14 mouse cellular contexts compared by ENCODE assay signal in genomic region chr6:33992213-33993034, GRCm38 (mm10). TPM values are rescaled to one million over a fixed set of nuclear protein-coding genes. Genes with fewer than 3 reads are reported as not detected.
DNase-seq lines count a peak whose midpoint lies in the region; ATAC-seq and TF ChIP-seq lines count a peak whose summit lies in the region.
"Had no signal": no experiment of that assay in that cellular context is flagged by ENCODE, and none has a peak within 500 bp of the region (broad histone marks: within the 10 kb centered on the region; RNA-seq: fewer than 3 reads in every experiment).

No protein-coding gene starts in this region.

- 30% methylated on average over 24 of the region's 24 CpGs for WGBS in forebrain, embryonic 11.5 days
- 28% methylated on average over 24 of the region's 24 CpGs for WGBS in hindbrain, postnatal 0 days
- WGBS in neural tube, embryonic 12.5 days, result 28% methylated on average over 24 of the region's 24 CpGs

- no peak for DNase-seq in layer of hippocampus, adult 2 months (ENCODE audit: low spot score in 2 of 2)
- DNase-seq in layer of hippocampus, adult 9-10 months (ENCODE audit: low spot score), result no peak
- DNase-seq in forebrain, embryonic 11.5 days (ENCODE audit: low spot score), result peak; percentile 67
- peak; percentile 59 for DNase-seq in hindbrain, postnatal 0 days (ENCODE audit: low spot score)
- no peak for DNase-seq in kidney, postnatal 10 days
- DNase-seq in spleen, adult 18-20 months, result no peak
- no peak for DNase-seq in urinary bladder, adult 18-20 months (ENCODE audit: low spot score in 2 of 2)
- DNase-seq: adrenal gland, postnatal 14 days; cerebellum, adult 2 months; liver; lung, postnatal 10 days had no signal

- H3K9ac ChIP-seq in forebrain, embryonic 11.5 days (ENCODE audit: low read length), result no peak overlapping the region
- no peak overlapping the region for H3K9ac ChIP-seq in hindbrain, postnatal 0 days (replicated peaks; ENCODE audit: low read length)
- H3K9ac ChIP-seq in neural tube, embryonic 12.5 days, result no peak overlapping the region

- H3K4me3 ChIP-seq in layer of hippocampus, adult 2 months, result peak overlapping the region; percentile 38
- no peak overlapping the region for H3K4me3 ChIP-seq in forebrain, embryonic 11.5 days (ENCODE audit: low read depth, low read length)
- peak overlapping the region; percentile 0; the same call in 1 of the 2 replicates for H3K4me3 ChIP-seq in hindbrain, postnatal 0 days (ENCODE audit: low read length)
- no peak overlapping the region for H3K4me3 ChIP-seq in neural tube, embryonic 12.5 days

- ATAC-seq in forebrain, embryonic 11.5 days (replicated peaks; ENCODE audit: low FRiP score), result peak; percentile 91
- ATAC-seq in hindbrain, postnatal 0 days, result peak; percentile 85
- peak; percentile 56; the same call in 1 of the 2 replicates for ATAC-seq in neural tube, embryonic 12.5 days (ENCODE audit: low FRiP score, low read depth)
- ATAC-seq: inflammation-experienced regulatory T-cells, adult 6 months had no signal

- H3K9me3 ChIP-seq in forebrain, embryonic 11.5 days (ENCODE audit: control insufficient read depth, low read length), result no peaks in the 10 kb centered on the region
- no peaks in the 10 kb centered on the region for H3K9me3 ChIP-seq in hindbrain, postnatal 0 days (ENCODE audit: low read length)
- no peaks in the 10 kb centered on the region for H3K9me3 ChIP-seq in neural tube, embryonic 12.5 days

- TF ChIP-seq CTCF in layer of hippocampus, adult 2 months (conservative IDR thresholded peaks at IDR 0.05), result no peak
- no peak for TF ChIP-seq CTCF in hindbrain, postnatal 0 days (IDR thresholded peaks at IDR 0.05; ENCODE audit: low read depth)

- H3K4me2 ChIP-seq in forebrain, embryonic 11.5 days (ENCODE audit: low read depth, low read length, severe bottlenecking), result no peak overlapping the region
- H3K4me2 ChIP-seq in hindbrain, postnatal 0 days (ENCODE audit: low read depth, low read length), result peak overlapping the region; percentile 40
- H3K4me2 ChIP-seq in neural tube, embryonic 12.5 days (replicated peaks), result peak overlapping the region; percentile 32

- no peaks in the 10 kb centered on the region for H3K27me3 ChIP-seq in forebrain, embryonic 11.5 days (ENCODE audit: control insufficient read depth, insufficient read depth, low read length)
- H3K27me3 ChIP-seq in hindbrain, postnatal 0 days (ENCODE audit: insufficient read depth, low read length), result no peaks in the 10 kb centered on the region
- no peaks in the 10 kb centered on the region for H3K27me3 ChIP-seq in neural tube, embryonic 12.5 days (replicated peaks)

- H3K36me3 ChIP-seq in forebrain, embryonic 11.5 days (ENCODE audit: control insufficient read depth, insufficient read depth, low read length), result no peaks in the 10 kb centered on the region
- H3K36me3 ChIP-seq in hindbrain, postnatal 0 days (ENCODE audit: insufficient read depth, low read length), result no peaks in the 10 kb centered on the region
- no peaks in the 10 kb centered on the region for H3K36me3 ChIP-seq in neural tube, embryonic 12.5 days

- no peak overlapping the region for H3K27ac ChIP-seq in layer of hippocampus, adult 2 months
- H3K27ac ChIP-seq in forebrain, embryonic 11.5 days (ENCODE audit: low read depth, low read length), result peak overlapping the region; percentile 8; the same call in 1 of the 2 replicates
- H3K27ac ChIP-seq in hindbrain, postnatal 0 days, result 0 out of 2 replicates have a peak overlapping the region, but pooled peaks have one; percentile 1
- H3K27ac ChIP-seq in neural tube, embryonic 12.5 days, result no peak overlapping the region

- H3K4me1 ChIP-seq in forebrain, embryonic 11.5 days (replicated peaks; ENCODE audit: control insufficient read depth, insufficient read depth, low read length), result no peaks in the 10 kb centered on the region
- no peaks in the 10 kb centered on the region for H3K4me1 ChIP-seq in hindbrain, postnatal 0 days (ENCODE audit: insufficient read depth, low read length)
- H3K4me1 ChIP-seq in neural tube, embryonic 12.5 days, result no peaks in the 10 kb centered on the region

RNA-seq across cellular contexts. Expression of gene Lrguk, which starts 36.8 kb away (rescaled TPM):
- total RNA-seq in layer of hippocampus, adult 2 months (2021), result 1 to 10 TPM; 2.2 to 2.4 TPM
- polyA plus RNA-seq in forebrain, embryonic 11.5 days (2014; fragmentation: Nextera tagmentation; extraction: Ambion mirVana), result 0.79 and 2.2 TPM in 2 replicates
- 0.99 and 2.1 TPM in 2 replicates for total RNA-seq in hindbrain, postnatal 0 days (2014; rRNA removed)
- polyA plus RNA-seq in hindbrain, postnatal 0 days (2015; fragmentation: Nextera tagmentation; extraction: Ambion mirVana), result 1.2 and 1.4 TPM in 2 replicates
- polyA plus RNA-seq in neural tube, embryonic 12.5 days (2016; fragmentation: Nextera tagmentation; extraction: Ambion mirVana), result 0.46 and 1.2 TPM in 2 replicates
- total RNA-seq: granulocyte monocyte progenitor cell, adult 5-6 weeks had no signal
- polyA plus RNA-seq: inflammation-experienced regulatory T-cells, adult 6 months had no signal

Comparison
In these comparisons a context has a peak if more than half of its experiments do, and no peak if none do; other contexts are left out.
1. DNase-seq: peak in forebrain, embryonic 11.5 days (single experiment) and hindbrain, postnatal 0 days (single experiment); none in layer of hippocampus, adult 2 months (0 of 2), layer of hippocampus, adult 9-10 months (single experiment), kidney, postnatal 10 days (single experiment), spleen, adult 18-20 months (0 of 2) and urinary bladder, adult 18-20 months (0 of 2).
2. H3K27ac ChIP-seq: peak in forebrain, embryonic 11.5 days (single experiment) and hindbrain, postnatal 0 days (single experiment); none in layer of hippocampus, adult 2 months (single experiment) and neural tube, embryonic 12.5 days (single experiment).
3. H3K4me3 ChIP-seq: peak in layer of hippocampus, adult 2 months (single experiment) and hindbrain, postnatal 0 days (single experiment); none in forebrain, embryonic 11.5 days (single experiment) and neural tube, embryonic 12.5 days (single experiment).
4. Peak in every context shown above with its lines, with median percentiles within 50 percentile points of each other: ATAC-seq.